Mouse (Mus musculus) megakaryocyte, embryonic 14.5 days (primary cell): ENCODE results near the gene Bysl.

ENCODE experiments used
- FLI1 ChIP-seq: IDR thresholded peaks from 2 replicates; pipeline ENCODE4 v1.6.1; 2012; ENCODE audit warnings: low read length, inconsistent platforms, mixed read lengths
- GATA1 ChIP-seq: IDR thresholded peaks from 3 replicates; pipeline ENCODE4 v1.6.1; 2012; ENCODE audit warnings: mixed read lengths, low read length, inconsistent platforms, borderline replicate concordance

DNA sequence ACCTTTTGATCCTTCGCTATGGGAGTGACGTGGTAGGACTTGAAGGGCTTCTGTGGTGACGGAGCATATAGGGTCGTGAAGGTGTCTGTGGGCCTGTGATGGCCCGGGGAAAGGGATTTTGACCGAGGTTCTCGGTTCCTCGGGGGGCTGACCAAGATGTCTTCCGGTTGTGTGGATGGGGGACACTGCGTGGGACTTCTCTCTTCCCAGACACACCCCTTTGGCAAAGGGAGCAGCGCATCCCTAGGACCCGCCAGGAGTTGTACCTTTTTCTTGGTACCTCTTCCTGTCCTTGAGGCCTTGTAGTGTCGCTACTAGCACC lies 330 bp upstream of the Bysl start:
- TF ChIP-seq GATA1, result no peak
- TF ChIP-seq FLI1, result no peak
